Mouse (Mus musculus): ENCODE results near the gene Pdcl3. TPM values are rescaled to one million over a fixed set of nuclear protein-coding genes. Genes with fewer than 3 reads are reported as not detected.

The Pdcl3 gene
- total and polyA plus RNA-seq, 3 experiments = 55.6 to 120 (median 83.6) TPM

DNA sequence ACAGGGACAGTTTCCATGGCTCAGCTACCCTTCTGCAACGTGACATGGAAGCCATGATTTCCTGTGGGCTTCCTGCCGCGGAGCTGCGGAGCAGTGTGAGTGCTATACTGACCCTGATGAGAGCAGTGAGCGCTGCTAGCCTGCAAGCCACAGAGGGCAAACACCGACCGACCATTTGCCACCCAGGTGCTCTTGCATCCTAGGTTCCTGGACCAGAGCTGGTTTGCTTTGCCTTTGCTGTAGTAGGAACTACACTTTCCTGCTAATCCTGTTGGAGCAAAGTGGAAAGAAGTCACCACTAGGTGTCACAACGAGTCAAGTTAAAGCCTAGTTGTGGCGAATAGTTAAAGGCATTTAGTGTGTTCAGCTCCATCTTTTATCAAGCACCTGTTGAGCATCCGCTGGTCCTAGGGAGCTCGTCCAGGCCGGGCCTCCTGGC is 25.2 kb downstream of the Pdcl3 start (continued):
- TF ChIP-seq ZC3H11A (IDR thresholded peaks at IDR 0.05; ENCODE audit: low read depth, low read length) (peak; percentile 76), MYC (IDR thresholded peaks at IDR 0.05; ENCODE audit: low read depth, low read length) (no peak), NELFE (IDR thresholded peaks at IDR 0.05; ENCODE audit: low read depth, low read length) (no peak), MAZ (IDR thresholded peaks at IDR 0.05; ENCODE audit: low read depth, low read length) (no peak), ETS1 (conservative IDR thresholded peaks at IDR 0.05; ENCODE audit: low read depth, low read length) (no peak), E2F4 (IDR thresholded peaks at IDR 0.05; ENCODE audit: insufficient replicate concordance, low read depth, low read length) (no peak), JUN (IDR thresholded peaks at IDR 0.05; ENCODE audit: insufficient read depth, low read depth, low read length) (no peak), GABPA (IDR thresholded peaks at IDR 0.05; ENCODE audit: insufficient replicate concordance, low read depth, low read length) (no peak), ZNF384 (IDR thresholded peaks at IDR 0.05; ENCODE audit: low read depth, low read length) (no peak)

- no peak overlapping the region for H3K4me3 ChIP-seq (replicated peaks in 1 of 3; ENCODE audit: low read depth in 2 of 3, low read length in 2 of 3, poor library complexity in 1 of 3)
- no peak for TF ChIP-seq UBTF (IDR thresholded peaks at IDR 0.05; ENCODE audit: low read depth, low read length)
- TF ChIP-seq RAD21 (IDR thresholded peaks at IDR 0.05; ENCODE audit: low read depth, low read length) = no peak
- no peak for TF ChIP-seq NELFE (IDR thresholded peaks at IDR 0.05; ENCODE audit: low read depth, low read length)
- TF ChIP-seq MYC (IDR thresholded peaks at IDR 0.05; ENCODE audit: low read depth, low read length) = no peak
- no peak for TF ChIP-seq ETS1 (conservative IDR thresholded peaks at IDR 0.05; ENCODE audit: low read depth, low read length)
- TF ChIP-seq CTCF (conservative IDR thresholded peaks at IDR 0.05 in 1 of 2, IDR thresholded peaks at IDR 0.05 in 1 of 2; ENCODE audit: low read depth in 2 of 2, low read length in 2 of 2) = no peak
- no peak for TF ChIP-seq MAFK (IDR thresholded peaks at IDR 0.05; ENCODE audit: insufficient replicate concordance, low read length)
- TF ChIP-seq KAT2A (IDR thresholded peaks at IDR 0.05; ENCODE audit: insufficient replicate concordance, low read length) = no peak
- TF ChIP-seq PAX5 (IDR thresholded peaks at IDR 0.05; ENCODE audit: low read length) = no peak
- TF ChIP-seq CHD2 (IDR thresholded peaks at IDR 0.05; ENCODE audit: low read length) = no peak
- no peak for TF ChIP-seq MEF2A (IDR thresholded peaks at IDR 0.05; ENCODE audit: borderline replicate concordance, low read depth, low read length)
- no peak for TF ChIP-seq USF1 (IDR thresholded peaks at IDR 0.05; ENCODE audit: low read depth, low read length)
- TF ChIP-seq HCFC1 (IDR thresholded peaks at IDR 0.05; ENCODE audit: low read depth, low read length) = no peak
- TF ChIP-seq E2F4 (IDR thresholded peaks at IDR 0.05; ENCODE audit: insufficient replicate concordance, low read depth, low read length) = no peak
- no peak for TF ChIP-seq SMC3 (IDR thresholded peaks at IDR 0.05; ENCODE audit: low read depth, low read length)
- H3K36me3 ChIP-seq (replicated peaks in 1 of 2; ENCODE audit: control insufficient read depth in 1 of 2, insufficient read depth in 1 of 2, low read length in 1 of 2) = no peaks in the 10 kb centered on the region
- H3K79me2 ChIP-seq (replicated peaks; ENCODE audit: control insufficient read depth, extremely low read depth, insufficient read depth, poor library complexity, severe bottlenecking) = no peaks in the 10 kb centered on the region
- dilution Hi-C loops (cut with MboI; ENCODE audit: extremely low pct_ligation_motif_present, extremely low pct_unique_long_range_greater_than_20kb, low sequenced_read_pairs) = no loop called here
- no peak overlapping the region for H3K27ac ChIP-seq (ENCODE audit: insufficient read depth, low read depth)
- H3K9me3 ChIP-seq (replicated peaks; ENCODE audit: low read length) = peaks cover 3% of the 10 kb centered on the region
- H3K9ac ChIP-seq (ENCODE audit: insufficient read depth, low read depth) = no peak overlapping the region
- no peaks in the 10 kb centered on the region for H3K27me3 ChIP-seq (replicated peaks)
- in situ Hi-C loops (cut with MboI; ENCODE audit: low pct_ligation_motif_present, low pct_unique_long_range_greater_than_20kb, low sequenced_read_pairs) = loop anchor here (25.0 kb wide), 1 partner anchor 200 kb away; no protein-coding TSS in a partner anchor
- no peak for DNase-seq (ENCODE audit: extremely low read depth)
- H3K4me1 ChIP-seq (ENCODE audit: control insufficient read depth in 1 of 2, insufficient read depth in 2 of 2) = peaks cover 0 to 6% of the 10 kb centered on the region in 2 experiments; a peak in 2 of 4 replicates
- no peak overlapping the region for H3K4me2 ChIP-seq (ENCODE audit: insufficient read depth, low read depth, poor library complexity, severe bottlenecking)
Observed at GRCm38 (mm10) chr1:39012576-39012975, 27.2 kb downstream of the Pdcl3 start.
